Mouse (Mus musculus): ENCODE data around the gene Nmur1.

Gene Nmur1

DNA sequence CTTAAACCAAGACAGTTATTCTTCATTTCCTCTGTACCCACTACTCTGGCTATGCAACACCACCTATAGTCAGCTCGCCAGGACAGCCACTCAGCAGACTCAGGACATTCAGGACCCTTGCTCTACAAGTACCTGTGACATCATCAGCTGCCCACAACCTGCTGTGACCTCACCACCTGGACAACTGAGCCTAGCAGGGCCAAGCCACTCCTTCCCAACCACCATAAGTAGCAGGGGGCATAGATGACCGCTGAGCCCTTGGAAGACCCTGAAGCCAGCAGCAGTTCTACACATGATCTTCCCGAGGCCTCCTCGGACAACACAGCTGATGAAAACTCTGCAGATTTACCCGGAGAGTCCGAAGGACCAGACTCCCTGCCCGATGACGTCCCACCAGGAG is at the start of gene Nmur1, which contains the start of gene Tex44:
TSS of gene Nmur1 (minus strand) at position 101 of the 400 bp plus-strand sequence.
TSS of gene Tex44 (plus strand) at position 202 of the 400 bp plus-strand sequence.
- no peak for DNase-seq

GRCm38 (mm10) chr1:86473109-86473760 is 47.2 kb upstream of the Nmur1 start:
- no peak for DNase-seq

DNA sequence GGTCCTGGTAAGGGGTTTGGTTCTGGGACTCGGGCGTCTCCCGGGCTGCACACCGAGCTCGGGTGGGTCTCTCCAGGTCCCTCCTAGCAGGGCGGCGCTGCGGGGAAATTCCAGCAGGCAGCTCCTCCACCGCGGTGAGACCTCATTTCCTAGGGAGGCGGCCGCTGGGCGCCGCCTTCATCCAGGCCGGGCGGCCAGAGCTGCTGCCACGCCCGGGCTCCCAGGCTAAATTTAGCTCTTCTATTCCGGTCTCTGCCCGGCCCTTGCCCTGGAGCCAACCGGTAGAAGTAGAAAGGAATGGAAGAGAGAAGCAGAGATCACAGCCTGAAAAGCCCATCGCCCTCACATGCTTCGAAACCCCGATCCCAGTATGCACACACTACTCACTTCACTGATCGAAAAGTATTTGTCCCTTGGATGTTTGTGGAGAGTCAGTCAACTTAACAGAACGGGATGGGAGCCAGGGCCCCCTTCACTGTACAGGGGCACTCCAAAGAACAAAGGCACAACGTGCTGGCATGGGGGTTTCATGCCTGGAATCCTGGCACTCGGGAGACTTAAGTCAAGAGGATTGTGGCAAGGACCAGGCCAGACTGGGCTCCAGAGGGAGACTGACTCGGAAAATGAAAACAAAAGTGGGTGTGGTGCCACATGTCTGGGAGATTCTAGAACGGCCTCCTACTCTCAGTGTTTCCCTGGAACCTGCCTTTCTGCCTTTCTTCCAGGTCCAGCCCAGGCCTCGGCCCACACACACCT is 46.3 kb upstream of the Nmur1 start:
- peak; percentile 84 to 91 for DNase-seq

DNA sequence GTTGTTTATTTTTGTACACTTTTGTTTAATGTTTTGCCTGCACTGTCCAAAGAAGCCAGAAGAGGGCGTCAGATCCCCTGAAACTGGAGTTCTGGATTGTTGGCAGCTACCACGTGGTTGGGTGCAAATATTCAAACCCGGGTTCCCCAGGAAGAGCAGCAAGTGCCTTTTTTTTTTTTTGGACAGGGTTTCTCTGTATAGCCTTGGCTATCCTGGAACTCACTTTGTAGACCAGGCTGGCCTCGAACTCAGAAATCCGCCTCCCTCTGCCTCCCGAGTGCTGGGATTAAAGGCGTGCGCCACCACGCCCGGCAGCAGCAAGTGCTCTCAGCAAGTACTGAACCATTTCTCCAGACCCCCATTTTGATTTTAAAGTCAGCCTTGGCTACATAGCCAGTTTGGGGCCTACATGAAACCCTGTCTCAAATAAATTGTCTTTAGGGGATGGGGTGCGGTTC is 45.5 kb upstream of the Nmur1 start:
- DNase-seq = peak; percentile 68 to 75

- peak; percentile 73 to 87 for DNase-seq
Measured at GRCm38 (mm10) chr1:86470519-86471181, 44.6 kb upstream of the Nmur1 start.

GRCm38 (mm10) chr1:86469876-86470275 is 43.8 kb upstream of the Nmur1 start:
- DNase-seq = no peak

- DNase-seq = peak in 1 of 2 experiments; percentile 22
Measured at GRCm38 (mm10) chr1:86467416-86467815, 41.4 kb upstream of the Nmur1 start.

DNA sequence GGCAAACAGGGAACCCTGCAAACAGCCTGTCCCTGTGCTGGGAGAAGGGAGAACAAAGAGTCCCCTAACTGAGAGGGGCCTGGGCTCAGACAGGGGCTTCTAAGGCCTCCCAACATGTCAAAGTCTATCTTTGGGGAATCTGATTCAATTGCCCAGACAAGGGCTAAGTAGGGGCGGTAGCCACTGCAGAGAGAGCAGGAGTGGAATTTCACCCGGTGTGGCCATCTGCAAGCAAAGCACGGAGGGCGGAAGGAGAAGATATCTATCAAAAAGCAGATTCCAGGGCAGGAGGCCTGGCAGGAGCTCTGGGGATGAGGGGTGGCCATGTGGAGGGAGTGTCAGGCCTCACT is 38.8 kb upstream of the Nmur1 start:
- peak; percentile 44 to 60 for DNase-seq

- DNase-seq = no peak
Measured at GRCm38 (mm10) chr1:86464223-86464874, 38.3 kb upstream of the Nmur1 start.

GRCm38 (mm10) chr1:86459371-86459770 is 33.3 kb upstream of the Nmur1 start:
- DNase-seq = no peak

DNA sequence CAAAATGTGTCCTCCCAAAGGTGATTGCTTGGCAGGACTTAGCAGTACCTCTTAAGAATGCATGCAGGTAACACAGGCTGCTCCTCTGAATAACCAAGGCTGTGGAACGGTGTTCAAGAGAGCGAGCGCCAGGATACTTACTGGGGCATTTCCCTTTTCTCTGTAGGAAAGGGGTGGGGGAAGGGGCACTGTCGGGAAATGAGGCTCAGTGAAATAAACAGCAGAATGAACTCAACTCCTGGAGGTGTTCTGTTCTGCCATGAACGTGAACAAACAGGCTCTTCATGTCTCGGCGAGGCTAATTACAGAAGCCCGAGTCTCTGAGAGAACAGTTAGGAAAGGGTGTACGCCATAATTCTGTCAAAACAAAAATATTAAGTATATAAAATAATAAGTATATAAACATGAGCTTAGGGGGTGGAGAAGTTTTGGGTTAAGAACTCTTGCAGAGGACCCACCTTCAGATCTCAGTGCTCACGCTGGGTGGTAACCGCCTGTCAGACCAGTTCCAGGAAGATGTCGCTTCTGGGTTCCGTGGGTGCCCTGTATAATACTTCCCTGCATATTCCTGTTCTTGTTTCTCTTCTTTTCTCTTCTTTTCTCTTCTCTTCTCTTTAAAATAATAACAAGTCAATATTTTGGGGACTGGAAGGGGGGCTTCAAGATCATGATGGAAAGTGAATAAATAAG is 31.0 kb upstream of the Nmur1 start:
- DNase-seq = no peak

- DNase-seq = no peak
Measured at GRCm38 (mm10) chr1:86452713-86453112, 26.7 kb upstream of the Nmur1 start.

GRCm38 (mm10) chr1:86449966-86450365 is 23.9 kb upstream of the Nmur1 start:
- DNase-seq = peak in 1 of 2 experiments; percentile 34

- DNase-seq = peak in 1 of 2 experiments; percentile 40
Measured at GRCm38 (mm10) chr1:86448272-86448671, 22.2 kb upstream of the Nmur1 start.

GRCm38 (mm10) chr1:86447596-86448171 is 21.7 kb upstream of the Nmur1 start:
- DNase-seq = peak; percentile 33 to 61

DNA sequence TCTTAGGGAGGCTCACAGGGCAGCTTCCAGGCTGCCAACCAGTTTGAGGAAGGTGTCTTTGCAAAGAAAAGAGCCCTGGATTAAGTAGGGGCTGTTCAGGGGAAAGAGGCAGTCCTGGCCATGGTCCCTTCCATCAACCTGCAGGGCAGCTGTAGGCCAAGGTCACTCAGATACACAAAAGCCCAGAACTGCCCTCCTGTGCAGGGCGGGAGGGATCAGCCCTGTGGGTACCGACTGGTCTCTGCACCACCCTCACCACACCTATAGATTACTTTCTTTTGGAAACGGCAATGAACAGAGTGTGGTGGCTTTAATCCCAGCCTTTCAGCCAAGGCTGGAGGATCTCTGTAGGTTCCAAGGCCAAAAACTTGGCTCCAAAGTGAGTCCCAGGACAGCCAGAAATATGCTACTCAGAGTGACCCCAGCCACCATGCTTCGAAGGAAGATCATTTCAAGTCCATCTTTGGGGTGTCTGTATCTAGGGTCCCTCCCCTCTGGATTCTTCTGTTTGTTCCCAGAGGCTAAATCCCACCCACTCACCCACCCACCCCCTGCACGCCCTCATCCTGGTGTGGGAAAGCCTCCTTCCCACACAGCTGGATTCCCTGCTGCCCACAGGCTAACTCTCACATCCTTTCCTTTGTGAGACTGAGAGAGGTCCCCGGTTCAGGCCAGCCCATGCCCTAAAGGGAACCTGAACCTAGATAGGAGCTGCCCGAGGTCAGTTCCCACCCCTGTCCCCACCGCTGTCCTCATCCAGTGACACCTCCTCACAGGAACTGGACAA is 17.6 kb upstream of the Nmur1 start:
- DNase-seq = peak in 1 of 2 experiments; percentile 48

DNA sequence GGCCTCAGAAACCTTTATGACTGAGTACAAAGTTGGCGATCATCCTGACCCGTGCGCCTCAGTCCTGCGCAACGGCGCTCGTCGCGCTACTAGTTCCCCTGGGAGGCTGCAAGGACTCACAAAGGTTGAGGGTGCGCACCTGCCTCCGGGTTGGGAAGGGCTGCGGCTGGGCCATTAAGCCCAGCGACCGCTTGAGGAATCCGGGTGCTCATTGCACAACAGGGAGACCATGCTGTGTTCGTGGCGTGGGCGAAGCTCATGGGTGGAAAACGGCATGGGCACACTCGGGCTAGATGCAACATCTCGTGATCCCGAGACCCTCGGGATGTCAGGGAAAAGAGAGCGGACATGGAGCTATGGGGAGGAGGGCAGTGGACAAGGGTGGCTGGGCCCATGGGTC is 16.8 kb upstream of the Nmur1 start:
- DNase-seq = no peak

GRCm38 (mm10) chr1:86441980-86442831 is 16.2 kb upstream of the Nmur1 start:
- peak; percentile 90 to 95 for DNase-seq

- DNase-seq = no peak
Measured at GRCm38 (mm10) chr1:86441724-86441979, 15.6 kb upstream of the Nmur1 start.
